Mouse (Mus musculus) brain, embryonic 14.5 days (tissue): ENCODE data around the gene Cobl. TPM values are rescaled to one million over a fixed set of nuclear protein-coding genes. Genes with fewer than 3 reads are reported as not detected.

ENCODE experiments used
- DNase-seq: peaks from one replicate; pipeline ENCODE4 v3.0.0-alpha.2; 2011; ENCODE audit warnings: low read depth
- CTCF ChIP-seq: fragments of 200-500 bp; IDR thresholded peaks from 2 replicates; pipeline ENCODE4 v1.5.1; 2012; ENCODE audit warnings: inconsistent platforms, mild to moderate bottlenecking, moderate library complexity, borderline replicate concordance; ENCODE audit not compliant: insufficient read depth, insufficient read length; ENCODE audit errors: extremely low read depth
- POLR2A ChIP-seq: fragments of 200-500 bp; IDR thresholded peaks from 2 replicates; pipeline ENCODE4 v1.6.1; 2012; ENCODE audit warnings: mild to moderate bottlenecking, inconsistent platforms, borderline replicate concordance; ENCODE audit not compliant: poor library complexity, insufficient read depth, insufficient read length, severe bottlenecking; ENCODE audit errors: extremely low read depth
- polyA plus RNA-seq: library from polyadenylated mRNA; depleted of rRNA; stranded (reverse); fragments of >200 nt; gene quantifications from 2 replicates; pipeline ENCODE4 v1.2.3, GENCODE M21; 2012

Gene Cobl
- polyA plus RNA-seq, 1 experiment = 13.8 TPM

GRCm38 (mm10) chr11:12232041-12232742 is 232.6 kb downstream of the Cobl start:
- peak; percentile 90 for DNase-seq

GRCm38 (mm10) chr11:12231481-12232035 is 233.2 kb downstream of the Cobl start:
- peak; percentile 93 for DNase-seq
- TF ChIP-seq CTCF (no peak), POLR2A (no peak)

More at GRCm38 (mm10) chr11:12232041-12232742, 232.6 kb downstream of the Cobl start:
- TF ChIP-seq CTCF (no peak), POLR2A (no peak)

- TF ChIP-seq CTCF = no peak
- TF ChIP-seq POLR2A = no peak
- DNase-seq = peak; percentile 31
Observed at GRCm38 (mm10) chr11:12229411-12229810, 235.3 kb downstream of the Cobl start.

DNA sequence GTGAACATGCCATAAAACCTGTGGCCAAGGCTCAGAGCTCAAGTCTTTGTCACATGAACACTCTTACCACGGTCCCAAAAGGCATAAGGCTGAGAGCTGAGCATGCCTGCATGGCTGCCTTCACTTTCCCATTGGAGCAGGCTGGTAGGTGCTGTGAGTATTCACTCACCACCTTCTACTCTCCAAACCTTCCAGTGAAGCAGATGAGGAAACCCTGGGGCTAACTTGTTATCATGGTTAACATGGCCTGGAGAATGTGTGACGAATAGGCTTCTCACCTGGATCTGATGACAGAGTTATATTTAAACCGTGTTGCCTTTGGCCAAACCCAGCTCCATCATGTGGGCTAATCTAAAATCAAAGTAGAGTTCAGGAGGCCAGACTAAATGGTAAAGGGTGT is 237.4 kb downstream of the Cobl start:
- DNase-seq = no peak
- TF ChIP-seq CTCF = no peak
- TF ChIP-seq POLR2A = no peak

- TF ChIP-seq CTCF = peak; percentile 6; the same call in 1 of the 2 replicates
- TF ChIP-seq POLR2A = no peak
- DNase-seq = peak; percentile 90
Observed at GRCm38 (mm10) chr11:12219594-12220530, 244.9 kb downstream of the Cobl start.

- no peak for DNase-seq
- TF ChIP-seq POLR2A (no peak), CTCF (no peak)
Observed at GRCm38 (mm10) chr11:12216897-12217296, 247.9 kb downstream of the Cobl start.

- TF ChIP-seq CTCF = no peak
- no peak for TF ChIP-seq POLR2A
- DNase-seq = no peak
Observed at GRCm38 (mm10) chr11:12215582-12215981, 249.2 kb downstream of the Cobl start.

GRCm38 (mm10) chr11:12208574-12208973 is 256.2 kb downstream of the Cobl start:
- TF ChIP-seq CTCF = no peak
- TF ChIP-seq POLR2A = no peak
- DNase-seq = no peak

DNA sequence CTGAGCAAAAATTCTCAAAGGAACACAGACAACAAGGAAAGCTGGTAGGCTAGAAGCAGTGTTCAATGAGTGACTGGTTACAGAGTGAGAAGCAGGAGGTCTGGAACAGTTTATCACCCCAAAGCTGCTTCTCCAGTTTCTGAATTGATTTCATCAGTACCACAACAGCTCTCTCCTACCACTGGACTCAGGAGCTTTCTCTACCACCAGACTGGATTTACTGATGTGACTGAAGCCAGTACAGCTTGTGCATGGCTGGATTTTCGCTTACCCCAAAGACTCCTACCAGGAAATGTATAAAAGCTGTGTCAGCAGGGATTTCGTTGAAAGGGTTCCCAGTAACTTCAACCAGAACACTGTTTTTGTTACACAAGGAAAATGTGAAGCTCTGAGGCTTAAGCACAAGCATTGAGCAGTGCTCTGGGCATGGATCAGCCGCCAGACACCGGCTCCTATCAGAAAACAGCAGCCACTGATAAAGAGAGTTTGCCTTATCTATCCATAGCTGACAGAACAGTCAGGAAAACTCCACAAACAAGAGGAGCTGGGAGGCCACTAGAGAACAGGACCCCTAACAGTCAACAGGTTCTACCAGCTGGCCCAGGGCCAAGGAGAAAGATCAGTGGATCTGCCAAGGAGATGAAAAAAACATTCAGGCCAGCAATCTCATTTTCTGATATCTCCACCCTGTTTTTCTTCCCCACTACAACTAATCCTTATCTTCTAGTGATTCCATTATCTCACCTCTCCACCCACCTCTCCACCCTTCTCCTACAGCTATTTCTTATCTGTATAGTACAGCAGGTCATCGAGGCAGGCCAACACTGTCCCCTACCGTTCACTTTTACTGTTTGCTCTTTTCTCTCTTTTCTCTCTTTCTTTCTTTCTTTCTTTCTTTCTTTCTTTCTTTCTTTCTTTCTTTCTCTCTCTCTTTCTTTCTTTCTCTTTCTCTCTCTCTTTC is 259.3 kb downstream of the Cobl start:
- no peak for DNase-seq
- TF ChIP-seq CTCF = no peak
- no peak for TF ChIP-seq POLR2A

DNA sequence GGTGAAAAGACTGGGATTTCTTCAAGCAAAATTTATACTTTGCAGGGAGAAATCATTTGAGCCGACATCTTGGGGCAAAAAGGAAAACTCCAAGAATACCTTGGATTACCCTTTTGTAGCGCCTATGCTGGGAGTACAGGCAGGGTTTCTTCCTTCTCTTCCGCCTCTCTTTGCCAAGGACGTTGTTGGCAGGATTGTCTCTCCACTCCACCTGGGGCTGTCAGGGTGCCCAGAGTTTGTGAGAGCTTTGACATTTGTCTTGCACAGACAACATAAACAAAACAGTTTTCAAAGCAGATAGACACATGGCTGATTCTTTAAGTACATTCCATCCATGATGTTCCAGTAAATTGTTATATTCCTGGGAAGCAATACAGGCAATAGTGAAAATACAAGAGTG is 265.3 kb downstream of the Cobl start:
- TF ChIP-seq CTCF (no peak), POLR2A (no peak)
- DNase-seq = peak; percentile 40

DNA sequence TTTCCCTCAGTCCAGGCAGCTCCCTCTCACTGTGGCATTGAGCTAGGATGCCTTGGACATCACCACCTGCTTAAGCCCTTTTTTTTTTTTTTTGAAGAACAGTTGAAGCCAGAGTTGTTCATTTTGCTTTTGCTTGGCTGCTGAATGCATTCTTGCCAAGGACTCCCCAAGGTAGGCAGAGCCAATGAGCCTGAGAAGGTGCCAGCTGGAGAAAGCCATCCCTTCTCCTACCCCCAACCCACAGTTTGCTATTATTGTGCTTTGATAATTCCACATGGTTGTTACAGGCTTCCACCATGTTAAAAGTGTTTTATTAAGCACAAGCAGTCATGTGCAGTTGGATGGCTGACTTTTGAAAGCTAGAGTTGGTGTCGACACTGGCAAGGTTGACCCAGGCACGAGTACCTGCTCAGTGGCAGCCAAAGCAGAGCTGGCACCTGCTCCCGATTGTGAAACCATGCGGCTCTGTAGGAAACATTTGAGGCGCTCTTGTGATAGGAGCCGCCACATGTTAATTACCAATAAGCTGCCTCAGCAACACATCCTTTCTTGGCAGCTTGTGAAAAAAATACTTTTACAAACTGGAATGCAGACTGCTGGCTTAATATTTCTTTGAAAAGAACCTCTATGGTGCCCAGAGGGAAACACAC is 265.9 kb downstream of the Cobl start:
- DNase-seq = peak; percentile 71
- TF ChIP-seq POLR2A (no peak), CTCF (no peak)
